Mouse (Mus musculus): ENCODE measurements around the gene Rab7b. TPM values are rescaled to one million over a fixed set of nuclear protein-coding genes. Genes with fewer than 3 reads are reported as not detected.

Rab7b gene
- polyA plus RNA-seq, 1 experiment = 8.4 TPM

GRCm38 (mm10) chr1:131703482-131703881, 15.0 kb downstream of the Rab7b start:
- Histone ChIP-seq H3K4me3 (replicated peaks; ENCODE audit: extremely low read depth, low read depth, low read length) (no peak overlapping the region), H3K4me1 (ENCODE audit: control insufficient read depth, insufficient read depth, low read length) (no peaks in the 10 kb centered on the region)
- TF ChIP-seq CTCF (IDR thresholded peaks at IDR 0.05; ENCODE audit: insufficient read depth, low read length) = no peak
- no peak for TF ChIP-seq POLR2A (IDR thresholded peaks at IDR 0.05; ENCODE audit: borderline replicate concordance, extremely low read depth, low read depth, low read length)
- WGBS = 83% methylated on average over 2 of the region's 2 CpGs
- DNase-seq = no peak

- 17% methylated on average over 4 of the region's 4 CpGs for WGBS
- Histone ChIP-seq H3K4me3 (replicated peaks; ENCODE audit: extremely low read depth, low read depth, low read length) (no peak overlapping the region), H3K4me1 (ENCODE audit: control insufficient read depth, insufficient read depth, low read length) (no peaks in the 10 kb centered on the region)
- DNase-seq = peak; percentile 66
- TF ChIP-seq CTCF (IDR thresholded peaks at IDR 0.05; ENCODE audit: insufficient read depth, low read length) = peak; percentile 92
- TF ChIP-seq POLR2A (IDR thresholded peaks at IDR 0.05; ENCODE audit: borderline replicate concordance, extremely low read depth, low read depth, low read length) = no peak
Observed at GRCm38 (mm10) chr1:131708338-131708737, 19.8 kb downstream of the Rab7b start.

- H3K4me1 ChIP-seq (ENCODE audit: control insufficient read depth, insufficient read depth, low read length) = 0 out of 2 replicates have a peak, but pooled peaks cover 2% of the 10 kb centered on the region
- 81% methylated on average over 10 of the region's 10 CpGs for WGBS
- TF ChIP-seq CTCF (IDR thresholded peaks at IDR 0.05; ENCODE audit: insufficient read depth, low read length) = no peak
- no peak for TF ChIP-seq POLR2A (IDR thresholded peaks at IDR 0.05; ENCODE audit: borderline replicate concordance, extremely low read depth, low read depth, low read length)
- no peak overlapping the region for H3K4me3 ChIP-seq (replicated peaks; ENCODE audit: extremely low read depth, low read depth, low read length)
- no peak for DNase-seq
Observed at GRCm38 (mm10) chr1:131711518-131711917, 23.0 kb downstream of the Rab7b start.

- DNase-seq = peak; percentile 80
- WGBS = 18% methylated on average over 2 of the region's 2 CpGs
- no peak overlapping the region for H3K4me3 ChIP-seq (replicated peaks; ENCODE audit: extremely low read depth, low read depth, low read length)
- TF ChIP-seq POLR2A (IDR thresholded peaks at IDR 0.05; ENCODE audit: borderline replicate concordance, extremely low read depth, low read depth, low read length) = no peak
- peak; percentile 46 for TF ChIP-seq CTCF (IDR thresholded peaks at IDR 0.05; ENCODE audit: insufficient read depth, low read length)
- H3K4me1 ChIP-seq (ENCODE audit: control insufficient read depth, insufficient read depth, low read length) = 0 out of 2 replicates have a peak, but pooled peaks cover 2% of the 10 kb centered on the region
Observed at GRCm38 (mm10) chr1:131712386-131712785, 23.9 kb downstream of the Rab7b start.

- no peak for TF ChIP-seq CTCF (IDR thresholded peaks at IDR 0.05; ENCODE audit: insufficient read depth, low read length)
- DNase-seq = peak; percentile 23
- Histone ChIP-seq H3K4me1 (ENCODE audit: control insufficient read depth, insufficient read depth, low read length) (0 out of 2 replicates have a peak, but pooled peaks cover 2% of the 10 kb centered on the region), H3K4me3 (replicated peaks; ENCODE audit: extremely low read depth, low read depth, low read length) (no peak overlapping the region)
- WGBS = 67% methylated on average over 20 of the region's 20 CpGs
Observed at GRCm38 (mm10) chr1:131714388-131715337, 26.2 kb downstream of the Rab7b start.

- TF ChIP-seq POLR2A (IDR thresholded peaks at IDR 0.05; ENCODE audit: borderline replicate concordance, extremely low read depth, low read depth, low read length) (no peak), CTCF (IDR thresholded peaks at IDR 0.05; ENCODE audit: insufficient read depth, low read length) (no peak)
- Histone ChIP-seq H3K4me3 (replicated peaks; ENCODE audit: extremely low read depth, low read depth, low read length) (no peak overlapping the region), H3K4me1 (ENCODE audit: control insufficient read depth, insufficient read depth, low read length) (0 out of 2 replicates have a peak, but pooled peaks cover 2% of the 10 kb centered on the region)
- no peak for DNase-seq
- WGBS = 82% methylated on average over 16 of the region's 16 CpGs
Observed at GRCm38 (mm10) chr1:131718952-131719694, 30.6 kb downstream of the Rab7b start.

- WGBS = 60% methylated on average over 3 of the region's 3 CpGs
- TF ChIP-seq CTCF (IDR thresholded peaks at IDR 0.05; ENCODE audit: insufficient read depth, low read length) (no peak), POLR2A (IDR thresholded peaks at IDR 0.05; ENCODE audit: borderline replicate concordance, extremely low read depth, low read depth, low read length) (no peak)
Observed at GRCm38 (mm10) chr1:131721989-131722388, 33.5 kb downstream of the Rab7b start.

GRCm38 (mm10) chr1:131723549-131723948, 35.1 kb downstream of the Rab7b start:
- DNase-seq = no peak
- no peak overlapping the region for H3K4me3 ChIP-seq (replicated peaks; ENCODE audit: extremely low read depth, low read depth, low read length)
- TF ChIP-seq POLR2A (IDR thresholded peaks at IDR 0.05; ENCODE audit: borderline replicate concordance, extremely low read depth, low read depth, low read length) (no peak), CTCF (IDR thresholded peaks at IDR 0.05; ENCODE audit: insufficient read depth, low read length) (no peak)
- 71% methylated on average over 4 of the region's 4 CpGs for WGBS
- H3K4me1 ChIP-seq (ENCODE audit: control insufficient read depth, insufficient read depth, low read length) = peaks cover 9% of the 10 kb centered on the region

More at GRCm38 (mm10) chr1:131721989-131722388, 33.5 kb downstream of the Rab7b start:
- Histone ChIP-seq H3K4me1 (ENCODE audit: control insufficient read depth, insufficient read depth, low read length) (peaks cover 9% of the 10 kb centered on the region), H3K4me3 (replicated peaks; ENCODE audit: extremely low read depth, low read depth, low read length) (no peak overlapping the region)
- DNase-seq = no peak

GRCm38 (mm10) chr1:131726586-131726985, 38.1 kb downstream of the Rab7b start:
- no peak for DNase-seq
- 14% methylated on average over 6 of the region's 6 CpGs for WGBS
- TF ChIP-seq POLR2A (IDR thresholded peaks at IDR 0.05; ENCODE audit: borderline replicate concordance, extremely low read depth, low read depth, low read length) (no peak), CTCF (IDR thresholded peaks at IDR 0.05; ENCODE audit: insufficient read depth, low read length) (no peak)
- Histone ChIP-seq H3K4me3 (replicated peaks; ENCODE audit: extremely low read depth, low read depth, low read length) (no peak overlapping the region), H3K4me1 (ENCODE audit: control insufficient read depth, insufficient read depth, low read length) (peaks cover 9% of the 10 kb centered on the region)
